Mouse (Mus musculus) brain, embryonic 18.5 days (tissue): ENCODE measurements around the gene Trabd.

Source experiments
- DNase-seq: peaks from one replicate; pipeline ENCODE4 v3.0.0-alpha.2; 2012; ENCODE audit warnings: low read depth, low spot score

Gene Trabd

GRCm38 (mm10) chr15:89126622-89127021 lies 51.7 kb downstream of the Trabd start:
- DNase-seq, result no peak

- no peak for DNase-seq
Measured at GRCm38 (mm10) chr15:89127364-89127940, 52.5 kb downstream of the Trabd start.

DNA sequence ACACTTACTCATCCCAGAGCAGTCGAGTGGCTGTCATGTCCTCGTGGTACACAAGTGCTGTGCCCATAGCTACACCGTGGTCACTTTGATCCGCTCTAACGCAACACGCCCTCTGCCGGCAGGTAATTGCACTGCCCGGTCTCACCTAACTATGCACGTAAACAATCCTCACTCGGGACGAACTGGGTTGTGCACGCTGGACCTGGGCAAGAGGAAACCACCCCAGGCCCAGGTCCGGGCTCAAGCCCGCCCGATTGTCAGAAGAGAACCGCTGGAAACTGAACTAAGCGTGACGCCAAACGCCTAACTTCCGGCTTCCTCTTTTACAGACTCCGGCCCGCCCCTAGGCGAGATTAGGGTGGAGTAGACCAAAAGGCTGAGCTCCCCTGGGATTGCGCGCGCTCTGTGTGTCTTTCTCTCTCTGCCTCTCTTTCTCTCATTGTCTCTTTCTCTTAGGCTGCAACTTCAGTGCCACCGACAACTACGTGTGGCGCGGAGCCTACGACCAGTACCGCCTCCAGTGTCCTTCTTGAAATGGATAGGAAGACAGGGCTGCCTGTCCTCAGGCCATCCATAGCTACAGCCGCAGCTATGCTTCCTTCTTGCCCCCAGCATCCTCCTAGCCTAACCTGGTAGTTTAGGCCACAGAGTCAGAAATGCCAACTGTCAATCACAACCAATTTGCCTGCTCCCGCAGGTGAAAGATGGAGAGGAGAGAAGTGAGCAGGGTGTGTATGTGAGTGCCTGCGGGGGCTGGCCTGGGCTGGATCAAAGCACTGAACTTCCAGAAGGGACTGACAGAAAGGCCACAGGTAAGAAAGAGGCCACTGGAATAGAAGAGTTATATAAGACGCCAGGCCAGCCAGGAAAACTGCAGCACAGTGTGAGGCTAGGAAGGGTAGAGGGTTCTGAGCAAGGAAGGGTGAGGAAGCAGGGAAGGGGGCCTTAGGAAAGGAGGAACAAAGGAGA lies 53.7 kb downstream of the Trabd start, which contains the start of gene Hdac10:
Gene Hdac10, minus strand, starts transcription at position 319 of the 969 bp plus-strand sequence.
- DNase-seq, result no peak

GRCm38 (mm10) chr15:89130245-89130644 lies 55.3 kb downstream of the Trabd start:
- DNase-seq, result no peak

- DNase-seq, result no peak
Measured at GRCm38 (mm10) chr15:89131316-89131715, 56.4 kb downstream of the Trabd start.
